Mouse (Mus musculus) liver, embryonic 16.5 days (tissue): ENCODE data around the gene Derl3. TPM values are rescaled to one million over a fixed set of nuclear protein-coding genes. Genes with fewer than 3 reads are reported as not detected.
"Not testable (repeated sequence)": the region's sequence is repeated elsewhere in the genome, so short reads cannot be mapped to it uniquely, and the experiment has no call there.

ENCODE experiments used
- ATAC-seq: fragments of 200-750 bp; cut with Nextera tagmentation; 2 replicates; pipeline ENCODE4 v1.8.0; 2017; ENCODE audit warnings: low read depth, mild to moderate bottlenecking, moderate number of reproducible peaks, moderate library complexity
- H3K27ac ChIP-seq: fragments of 300-500 bp; sonication (generic); 2 replicates; pipeline ENCODE4 v1.5.1; 2014; ENCODE audit warnings: mild to moderate bottlenecking, low read length
- H3K27me3 ChIP-seq: fragments of 300-500 bp; sonication (generic); 2 replicates; pipeline ENCODE4 v1.6.1; 2014; ENCODE audit warnings: low read depth, low read length, mixed read lengths; ENCODE audit not compliant: control insufficient read depth, insufficient read depth
- H3K36me3 ChIP-seq: fragments of 300-500 bp; sonication (generic); 2 replicates; pipeline ENCODE4 v1.6.1; 2014; ENCODE audit warnings: mild to moderate bottlenecking; ENCODE audit not compliant: control insufficient read depth, insufficient read depth
- H3K4me1 ChIP-seq: fragments of 300-500 bp; sonication (generic); 2 replicates; pipeline ENCODE4 v1.6.1; 2014; ENCODE audit warnings: low read depth, low read length, mixed read lengths; ENCODE audit not compliant: control insufficient read depth
- H3K4me2 ChIP-seq: fragments of 300-500 bp; sonication (generic); 2 replicates; pipeline ENCODE4 v1.6.1; 2014; ENCODE audit warnings: low read depth, low read length, mixed read lengths
- H3K4me3 ChIP-seq: fragments of 300-500 bp; sonication (generic); 2 replicates; pipeline ENCODE4 v1.5.1; 2014; ENCODE audit warnings: low read depth, mild to moderate bottlenecking, low read length
- H3K9ac ChIP-seq: fragments of 300-500 bp; sonication (generic); 2 replicates; pipeline ENCODE4 v1.6.1; 2014; ENCODE audit warnings: low read depth, low read length
- H3K9me3 ChIP-seq: fragments of 300-500 bp; sonication (generic); replicated peaks from 2 replicates; pipeline ENCODE4 v1.6.1; 2016; ENCODE audit warnings: low read length; ENCODE audit not compliant: control insufficient read depth
- WGBS: fragments of 180-500 bp; shearing (Covaris S2); extraction: QIAGEN DNeasy Blood & Tissue Kit; methylation state at CpG from one replicate; pipeline ENCODE4 v1.1.7; 2014; ENCODE audit not compliant: insufficient replicate concordance; 5-methylcytosine and 5-hydroxymethylcytosine counted together
- polyA plus RNA-seq: library from polyadenylated mRNA; unstranded; fragments of >200 nt; fragmentation: Nextera tagmentation; extraction: Ambion mirVana; gene quantifications from 2 replicates; pipeline ENCODE4 v1.2.1, GENCODE M21; 2015

Derl3 gene
- polyA plus RNA-seq = 0.50 and 0.85 TPM in 2 replicates

GRCm38 (mm10) chr10:75893089-75893750 is at the start of gene Derl3:
Derl3 (plus strand) TSS chr10:75893413.
- Histone ChIP-seq H3K4me2 (peak within 1 kb of the TSS; percentile 75), H3K9ac (peak within 1 kb of the TSS; percentile 22; the same call in 1 of the 2 replicates), H3K4me1 (peaks cover 13% of the 10 kb centered on the region), H3K4me3 (peak within 1 kb of the TSS; percentile 51), H3K36me3 (peaks cover 19% of the 10 kb centered on the region), H3K9me3 (no peaks in the 10 kb centered on the region), H3K27me3 (no peaks in the 10 kb centered on the region), H3K27ac (no peak within 1 kb of the TSS)
- ATAC-seq = peak; percentile 100
- WGBS = 1% methylated on average over 51 of the region's 51 CpGs

- whole genome bisulfite sequencing = 63% methylated on average over 6 of the region's 6 CpGs
- ATAC-seq, H3K9me3 ChIP-seq, H3K27me3 ChIP-seq, H3K4me2 ChIP-seq, H3K9ac ChIP-seq, H3K4me3 ChIP-seq, H3K27ac ChIP-seq, H3K36me3 ChIP-seq: not testable (repeated sequence)
- H3K4me1 ChIP-seq = peaks cover 24% of the 10 kb centered on the region
These were observed 49.3 kb upstream of the Derl3 start for GRCm38 (mm10) chr10:75843898-75844297.

GRCm38 (mm10) chr10:75844800-75845199 is 48.4 kb upstream of the Derl3 start:
- H3K9ac ChIP-seq = no peak overlapping the region

GRCm38 (mm10) chr10:75845306-75845930 is 47.8 kb upstream of the Derl3 start:
- Histone ChIP-seq H3K9me3 (no peaks in the 10 kb centered on the region), H3K27ac (peak overlapping the region; percentile 77), H3K9ac (no peak overlapping the region), H3K4me3 (peak overlapping the region; percentile 7; the same call in 1 of the 2 replicates), H3K36me3 (no peaks in the 10 kb centered on the region), H3K27me3 (no peaks in the 10 kb centered on the region), H3K4me1 (peaks cover 24% of the 10 kb centered on the region), H3K4me2 (peak overlapping the region; percentile 50)
- peak; percentile 99 for ATAC-seq
- WGBS = 34% methylated on average over 6 of the region's 6 CpGs

More at GRCm38 (mm10) chr10:75844800-75845199, 48.4 kb upstream of the Derl3 start:
- ATAC-seq = no peak
- Histone ChIP-seq H3K4me3 (no peak overlapping the region), H3K4me2 (no peak overlapping the region), H3K27ac (peak overlapping the region; percentile 77), H3K27me3 (no peaks in the 10 kb centered on the region), H3K36me3 (no peaks in the 10 kb centered on the region), H3K4me1 (peaks cover 24% of the 10 kb centered on the region), H3K9me3 (no peaks in the 10 kb centered on the region)
- 58% methylated on average over 1 of the region's 1 CpGs for WGBS

GRCm38 (mm10) chr10:75848382-75848781 is 44.8 kb upstream of the Derl3 start:
- Histone ChIP-seq H3K36me3 (no peaks in the 10 kb centered on the region), H3K4me1 (peaks cover 24% of the 10 kb centered on the region), H3K4me3 (no peak overlapping the region), H3K27ac (no peak overlapping the region), H3K9ac (no peak overlapping the region), H3K9me3 (no peaks in the 10 kb centered on the region), H3K4me2 (no peak overlapping the region), H3K27me3 (no peaks in the 10 kb centered on the region)
- 36% methylated on average over 3 of the region's 3 CpGs for WGBS
- no peak for ATAC-seq

- no peak overlapping the region for H3K9ac ChIP-seq
- 22% methylated on average over 6 of the region's 6 CpGs for WGBS
These were observed 42.1 kb upstream of the Derl3 start for GRCm38 (mm10) chr10:75851076-75851475.

GRCm38 (mm10) chr10:75851681-75852080 is 41.5 kb upstream of the Derl3 start:
- ATAC-seq = no peak
- Histone ChIP-seq H3K4me2 (no peak overlapping the region), H3K36me3 (no peaks in the 10 kb centered on the region), H3K4me3 (no peak overlapping the region), H3K4me1 (no peaks in the 10 kb centered on the region), H3K27ac (no peak overlapping the region), H3K9me3 (no peaks in the 10 kb centered on the region), H3K27me3 (no peaks in the 10 kb centered on the region), H3K9ac (no peak overlapping the region)
- WGBS = 51% methylated on average over 3 of the region's 3 CpGs

More at GRCm38 (mm10) chr10:75851076-75851475, 42.1 kb upstream of the Derl3 start:
- Histone ChIP-seq H3K4me2 (no peak overlapping the region), H3K27ac (no peak overlapping the region), H3K36me3 (no peaks in the 10 kb centered on the region), H3K4me1 (peaks cover 5% of the 10 kb centered on the region), H3K9me3 (no peaks in the 10 kb centered on the region), H3K4me3 (no peak overlapping the region), H3K27me3 (no peaks in the 10 kb centered on the region)
- ATAC-seq = no peak

- no peaks in the 10 kb centered on the region for H3K36me3 ChIP-seq
- H3K27ac ChIP-seq = no peak overlapping the region
- H3K4me2 ChIP-seq = no peak overlapping the region
- H3K4me3 ChIP-seq = no peak overlapping the region
- H3K9me3 ChIP-seq = no peaks in the 10 kb centered on the region
- peak; percentile 47; the same call in 1 of the 2 replicates for ATAC-seq
- no peak overlapping the region for H3K9ac ChIP-seq
- 75% methylated on average over 12 of the region's 12 CpGs for WGBS
- peaks cover 5% of the 10 kb centered on the region for H3K4me1 ChIP-seq
- H3K27me3 ChIP-seq = no peaks in the 10 kb centered on the region
These were observed 40.6 kb upstream of the Derl3 start for GRCm38 (mm10) chr10:75852539-75853125.

GRCm38 (mm10) chr10:75853452-75853851 is 39.8 kb upstream of the Derl3 start:
- H3K9me3 ChIP-seq = no peaks in the 10 kb centered on the region
- peak; percentile 54 for ATAC-seq
- H3K4me2 ChIP-seq = no peak overlapping the region
- H3K9ac ChIP-seq = no peak overlapping the region
- no peaks in the 10 kb centered on the region for H3K27me3 ChIP-seq
- no peaks in the 10 kb centered on the region for H3K36me3 ChIP-seq
- H3K4me3 ChIP-seq = no peak overlapping the region
- 10% methylated on average over 10 of the region's 10 CpGs for WGBS
- H3K4me1 ChIP-seq = peaks cover 13% of the 10 kb centered on the region
- no peak overlapping the region for H3K27ac ChIP-seq
